ENCODE assay signal across 28 mouse cellular contexts in the genomic region with DNA sequence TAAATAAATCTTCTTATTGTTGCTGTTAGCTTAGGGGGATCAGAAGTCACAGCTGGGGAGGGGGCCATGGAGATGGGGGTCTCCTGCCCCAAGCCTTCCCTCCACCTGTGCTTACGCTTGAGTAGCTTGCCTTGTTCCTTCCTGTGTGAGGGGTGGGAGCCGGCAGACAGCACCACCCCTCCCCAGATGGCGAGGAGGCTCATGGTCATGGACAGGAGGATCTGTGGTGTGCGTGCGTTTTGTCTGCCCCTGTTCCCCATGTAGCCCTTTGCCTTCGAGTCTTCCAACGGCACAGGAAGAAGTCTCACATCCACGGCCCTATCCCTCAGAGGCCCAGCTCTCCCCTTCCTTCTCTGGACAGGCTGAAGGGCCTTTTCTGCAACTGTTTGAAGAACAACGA. TPM values are rescaled to one million over a fixed set of nuclear protein-coding genes. Genes with fewer than 3 reads are reported as not detected.
DNase-seq lines count a peak whose midpoint lies in the region; ATAC-seq and TF ChIP-seq lines count a peak whose summit lies in the region.
"Had no signal": no experiment of that assay in that cellular context is flagged by ENCODE, and none has a peak within 500 bp of the region (broad histone marks: within the 10 kb centered on the region; RNA-seq: fewer than 3 reads in every experiment).

No protein-coding gene starts in this region.

- TF ChIP-seq CTCF in ES-Bruce4 (IDR thresholded peaks at IDR 0.05; ENCODE audit: low read depth, low read length), result no peak

- peaks cover 10% of the 10 kb centered on the region for H3K9me3 ChIP-seq in ES-Bruce4 (replicated peaks; ENCODE audit: control insufficient read depth, insufficient read depth, low read length, poor library complexity, severe bottlenecking)
- peaks cover 2% of the 10 kb centered on the region; the same call in 1 of the 2 replicates for H3K9me3 ChIP-seq in intestine, embryonic 16.5 days (ENCODE audit: control insufficient read depth, low read length)
- H3K9me3 ChIP-seq in midbrain, embryonic 16.5 days (replicated peaks; ENCODE audit: control insufficient read depth, low read length, poor library complexity, severe bottlenecking), result no peaks in the 10 kb centered on the region; the same call in 1 of the 2 replicates

- TF ChIP-seq POLR2A in ES-Bruce4 (IDR thresholded peaks at IDR 0.05; ENCODE audit: insufficient read depth, low read length), result no peak

- no peak overlapping the region for H3K4me2 ChIP-seq in intestine, embryonic 16.5 days (ENCODE audit: low read depth, low read length)
- H3K4me2 ChIP-seq in midbrain, embryonic 16.5 days (ENCODE audit: low read length), result no peak overlapping the region
- H3K4me2 ChIP-seq: embryonic facial prominence, embryonic 13.5 days; forebrain, embryonic 12.5 days; heart, embryonic 13.5 days had no signal

- DNase-seq in R1 (ENCODE audit: low read depth, low spot score), result peak; percentile 36
- DNase-seq in spleen, postnatal 4 days (ENCODE audit: low spot score in 2 of 2), result no peak
- DNase-seq in embryo, embryonic 11 days, result no peak
- DNase-seq: adrenal gland, adult 2 months; adrenal gland, postnatal 14 days; cerebellum, adult 11 months; cerebellum, adult 2 months; cerebellum, adult 9-11 months; cerebellum, postnatal 25 days; gastrocnemius, postnatal 10 days; gastrocnemius, postnatal 36 days; heart, adult 2 months; heart, postnatal 14 days; heart, postnatal 4 days had no signal

- peak overlapping the region; percentile 3; the same call in 1 of the 2 replicates for H3K9ac ChIP-seq in ES-Bruce4 (ENCODE audit: low read depth, poor library complexity, severe bottlenecking)
- H3K9ac ChIP-seq in intestine, embryonic 16.5 days (ENCODE audit: low read depth, low read length), result peak overlapping the region; percentile 28; the same call in 1 of the 2 replicates
- H3K9ac ChIP-seq in midbrain, embryonic 16.5 days (ENCODE audit: low read depth, low read length), result no peak overlapping the region
- H3K9ac ChIP-seq: embryonic facial prominence, embryonic 13.5 days; forebrain, embryonic 12.5 days; heart, embryonic 13.5 days had no signal

- peak; percentile 91; the same call in 1 of the 2 replicates for TF ChIP-seq EP300 in ES-Bruce4 (IDR thresholded peaks at IDR 0.05; ENCODE audit: insufficient read depth, low read depth, low read length)

- H3K27ac ChIP-seq in ES-Bruce4 (ENCODE audit: insufficient read depth, low read length), result peak overlapping the region; percentile 87
- peak overlapping the region; percentile 79 for H3K27ac ChIP-seq in intestine, embryonic 16.5 days (ENCODE audit: low read length)
- no peak overlapping the region for H3K27ac ChIP-seq in midbrain, embryonic 16.5 days (ENCODE audit: low read length)
- H3K27ac ChIP-seq: embryonic facial prominence, embryonic 10.5 days; embryonic facial prominence, embryonic 13.5 days; forebrain, embryonic 12.5 days; heart, adult 2 months; heart, embryonic 10.5 days; heart, embryonic 13.5 days had no signal

- ATAC-seq in intestine, embryonic 16.5 days, result peak; percentile 1; the same call in 1 of the 2 replicates
- ATAC-seq in midbrain, embryonic 16.5 days, result no peak
- ATAC-seq: CD4-positive, CD25-positive, alpha-beta regulatory T cell, adult 4 months; forebrain, embryonic 16.5 days; hindbrain, embryonic 16.5 days had no signal

- H3K36me3 ChIP-seq in ES-Bruce4 (ENCODE audit: control insufficient read depth, insufficient read depth, low read length, poor library complexity, severe bottlenecking), result peaks cover 6% of the 10 kb centered on the region; the same call in 1 of the 2 replicates
- no peaks in the 10 kb centered on the region for H3K36me3 ChIP-seq in intestine, embryonic 16.5 days (ENCODE audit: control insufficient read depth, insufficient read depth, low read length)
- H3K36me3 ChIP-seq in midbrain, embryonic 16.5 days (ENCODE audit: control insufficient read depth, insufficient read depth, low read length), result no peaks in the 10 kb centered on the region

- H3K27me3 ChIP-seq in ES-Bruce4 (ENCODE audit: control insufficient read depth, insufficient read depth, low read length, poor library complexity, severe bottlenecking), result no peaks in the 10 kb centered on the region
- H3K27me3 ChIP-seq in intestine, embryonic 16.5 days (replicated peaks; ENCODE audit: control insufficient read depth, insufficient read depth, low read length), result no peaks in the 10 kb centered on the region
- no peaks in the 10 kb centered on the region for H3K27me3 ChIP-seq in midbrain, embryonic 16.5 days (ENCODE audit: control insufficient read depth, insufficient read depth, low read depth, low read length)

- peak overlapping the region; percentile 1; the same call in 1 of the 2 replicates for H3K4me3 ChIP-seq in ES-Bruce4 (ENCODE audit: low read depth, low read length)
- H3K4me3 ChIP-seq in intestine, embryonic 16.5 days (ENCODE audit: low read length), result no peak overlapping the region
- H3K4me3 ChIP-seq in midbrain, embryonic 16.5 days (ENCODE audit: low read depth, low read length), result no peak overlapping the region
- H3K4me3 ChIP-seq: embryonic facial prominence, embryonic 10.5 days; embryonic facial prominence, embryonic 13.5 days; erythroblast, embryonic 14.5 days; forebrain, embryonic 12.5 days; heart, adult 2 months; heart, embryonic 10.5 days; heart, embryonic 13.5 days had no signal

- H3K4me1 ChIP-seq in ES-Bruce4 (ENCODE audit: control insufficient read depth, insufficient read depth, low read length), result peaks cover 7% of the 10 kb centered on the region
- peaks cover 8% of the 10 kb centered on the region for H3K4me1 ChIP-seq in intestine, embryonic 16.5 days (ENCODE audit: control insufficient read depth, insufficient read depth, low read length)
- H3K4me1 ChIP-seq in midbrain, embryonic 16.5 days (ENCODE audit: control insufficient read depth, insufficient read depth, low read length), result peaks cover 8% of the 10 kb centered on the region; the same call in 1 of the 2 replicates

- 77% methylated on average over 9 of the region's 9 CpGs for WGBS in intestine, embryonic 16.5 days
- WGBS in midbrain, embryonic 16.5 days, result 80% methylated on average over 9 of the region's 9 CpGs

RNA-seq across cellular contexts. Expression of a gene that starts 5.7 kb away (rescaled TPM):
- 83.8 and 86.5 TPM in 2 replicates for polyA plus RNA-seq in ES-Bruce4 (2011; ENCODE audit: insufficient read depth, insufficient read length, low read depth, missing spikeins)
- polyA plus RNA-seq in intestine, embryonic 16.5 days (2015; fragmentation: Nextera tagmentation; extraction: Ambion mirVana), result 93.1 and 94.5 TPM in 2 replicates
- 86.8 and 96.6 TPM in 2 replicates for polyA plus RNA-seq in midbrain, embryonic 16.5 days (2015; fragmentation: Nextera tagmentation; extraction: Ambion mirVana)

RNA-seq across cellular contexts. Expression of a gene that starts 25.6 kb away (rescaled TPM):
- polyA plus RNA-seq in ES-Bruce4 (2011; ENCODE audit: insufficient read depth, insufficient read length, low read depth, missing spikeins), result 1.2 and 1.4 TPM in 2 replicates
- 0.58 and 0.65 TPM in 2 replicates for polyA plus RNA-seq in intestine, embryonic 16.5 days (2015; fragmentation: Nextera tagmentation; extraction: Ambion mirVana)
- polyA plus RNA-seq in midbrain, embryonic 16.5 days (2015; fragmentation: Nextera tagmentation; extraction: Ambion mirVana), result 0.72 and 0.85 TPM in 2 replicates
- polyA plus RNA-seq: C2C12; CD4-positive, CD25-positive, alpha-beta regulatory T cell, adult 4 months; erythroblast, embryonic 14.5 days; heart, adult 2 months; hindbrain, embryonic 11.5 days had no signal

RNA-seq across cellular contexts. Expression of a gene that starts 26.8 kb away (rescaled TPM):
- polyA plus RNA-seq in ES-Bruce4 (2011; ENCODE audit: insufficient read depth, insufficient read length, low read depth, missing spikeins), result 6.1 and 7.6 TPM in 2 replicates
- polyA plus RNA-seq in intestine, embryonic 16.5 days (2015; fragmentation: Nextera tagmentation; extraction: Ambion mirVana), result 78.2 and 87.5 TPM in 2 replicates
- polyA plus RNA-seq in midbrain, embryonic 16.5 days (2015; fragmentation: Nextera tagmentation; extraction: Ambion mirVana), result 0.35 and 4.1 TPM in 2 replicates
- polyA plus RNA-seq: forebrain, embryonic 16.5 days had no signal

RNA-seq across cellular contexts. Expression of a gene that starts 45.3 kb away (rescaled TPM):
- 48.4 and 49.8 TPM in 2 replicates for polyA plus RNA-seq in ES-Bruce4 (2011; ENCODE audit: insufficient read depth, insufficient read length, low read depth, missing spikeins)
- polyA plus RNA-seq in intestine, embryonic 16.5 days (2015; fragmentation: Nextera tagmentation; extraction: Ambion mirVana), result 134 and 157 TPM in 2 replicates
- polyA plus RNA-seq in midbrain, embryonic 16.5 days (2015; fragmentation: Nextera tagmentation; extraction: Ambion mirVana), result 170 and 188 TPM in 2 replicates
